Mouse (Mus musculus) intestine, postnatal 0 days (tissue): Measurements from ENCODE around the gene Elmsan1. TPM values are rescaled to one million over a fixed set of nuclear protein-coding genes. Genes with fewer than 3 reads are reported as not detected.

Experiments used
- ATAC-seq: fragments of 200-750 bp; cut with Nextera tagmentation; 2 replicates; pipeline ENCODE4 v1.8.0; 2017; ENCODE audit warnings: mild to moderate bottlenecking, moderate TSS enrichment, moderate library complexity
- H3K27ac ChIP-seq: fragments of 300-500 bp; sonication (generic); 2 replicates; pipeline ENCODE4 v1.5.1; 2014; ENCODE audit warnings: mild to moderate bottlenecking, low read depth, low read length, moderate library complexity
- H3K27me3 ChIP-seq: fragments of 300-500 bp; sonication (generic); replicated peaks from 2 replicates; pipeline ENCODE4 v1.6.1; 2014; ENCODE audit warnings: low read length, mixed read lengths; ENCODE audit not compliant: control insufficient read depth, insufficient read depth
- H3K36me3 ChIP-seq: fragments of 300-500 bp; sonication (generic); 2 replicates; pipeline ENCODE4 v1.6.1; 2014; ENCODE audit warnings: mild to moderate bottlenecking, moderate library complexity; ENCODE audit not compliant: control insufficient read depth, insufficient read depth
- H3K4me1 ChIP-seq: fragments of 300-500 bp; sonication (generic); replicated peaks from 2 replicates; pipeline ENCODE4 v1.6.1; 2014; ENCODE audit warnings: antibody characterized with exemption, low read length, mixed read lengths; ENCODE audit not compliant: control insufficient read depth, insufficient read depth
- H3K4me2 ChIP-seq: fragments of 300-500 bp; sonication (generic); replicated peaks from 2 replicates; pipeline ENCODE4 v1.6.1; 2014; ENCODE audit warnings: low read depth, mild to moderate bottlenecking, moderate library complexity
- H3K4me3 ChIP-seq: fragments of 300-500 bp; sonication (generic); 2 replicates; pipeline ENCODE4 v1.5.1; 2014; ENCODE audit warnings: low read depth, low read length
- H3K9ac ChIP-seq: fragments of 300-500 bp; sonication (generic); 2 replicates; pipeline ENCODE4 v1.6.1; 2014; ENCODE audit warnings: mild to moderate bottlenecking, low read depth, low read length
- H3K9me3 ChIP-seq: fragments of 300-500 bp; sonication (generic); 2 replicates; pipeline ENCODE4 v1.6.1; 2016; ENCODE audit warnings: mixed run types; ENCODE audit not compliant: control insufficient read depth
- CTCF ChIP-seq: sonication (generic); IDR thresholded peaks from 2 replicates; pipeline ENCODE4 v1.5.1; 2016; ENCODE audit warnings: low read depth, mild to moderate bottlenecking, control low read depth, antibody characterized with exemption, moderate library complexity
- WGBS: fragments of 180-500 bp; shearing (Covaris S2); extraction: QIAGEN DNeasy Blood & Tissue Kit; methylation state at CpG from one replicate; pipeline ENCODE4 v1.1.7; 2014; 5-methylcytosine and 5-hydroxymethylcytosine counted together
- polyA plus RNA-seq: library from polyadenylated mRNA; unstranded; fragments of >200 nt; fragmentation: Nextera tagmentation; extraction: Ambion mirVana; gene quantifications from 2 replicates; pipeline ENCODE4 v1.2.1, GENCODE M21; 2015

Elmsan1 gene
- polyA plus RNA-seq, 1 experiment from 2014 or later = 4.9 TPM

- TF ChIP-seq CTCF = no peak
- ATAC-seq = peak; percentile 44
- peaks cover 18% of the 10 kb centered on the region for H3K4me1 ChIP-seq
These were observed 1.1 kb downstream of the Elmsan1 start for GRCm38 (mm10) chr12:84217508-84218131.

GRCm38 (mm10) chr12:84217111-84217507 is 1.6 kb downstream of the Elmsan1 start:
- Histone ChIP-seq H3K9me3 (no peaks in the 10 kb centered on the region), H3K4me2 (peak overlapping the region; percentile 89), H3K27me3 (no peaks in the 10 kb centered on the region), H3K4me3 (peak overlapping the region; percentile 85), H3K4me1 (peaks cover 18% of the 10 kb centered on the region), H3K27ac (peak overlapping the region; percentile 98), H3K36me3 (peaks cover 9% of the 10 kb centered on the region; the same call in 1 of the 2 replicates), H3K9ac (peak overlapping the region; percentile 97)
- peak; percentile 86 for ATAC-seq
- 15% methylated on average over 4 of the region's 4 CpGs for WGBS
- no peak for TF ChIP-seq CTCF

More at GRCm38 (mm10) chr12:84217508-84218131, 1.1 kb downstream of the Elmsan1 start:
- 3% methylated on average over 21 of the region's 21 CpGs for whole genome bisulfite sequencing
- Histone ChIP-seq H3K4me2 (peak overlapping the region; percentile 89), H3K9me3 (no peaks in the 10 kb centered on the region), H3K27me3 (no peaks in the 10 kb centered on the region), H3K27ac (peak overlapping the region; percentile 98), H3K36me3 (peaks cover 9% of the 10 kb centered on the region; the same call in 1 of the 2 replicates), H3K4me3 (peak overlapping the region; percentile 85), H3K9ac (peak overlapping the region; percentile 97)

- no peak overlapping the region for H3K9ac ChIP-seq
- ATAC-seq = no peak
- H3K4me3 ChIP-seq = no peak overlapping the region
- H3K27ac ChIP-seq = peak overlapping the region; percentile 98
- no peak overlapping the region for H3K4me2 ChIP-seq
- 42% methylated on average over 11 of the region's 11 CpGs for WGBS
- H3K36me3 ChIP-seq = peaks cover 9% of the 10 kb centered on the region; the same call in 1 of the 2 replicates
- no peaks in the 10 kb centered on the region for H3K27me3 ChIP-seq
- no peak for TF ChIP-seq CTCF
- H3K9me3 ChIP-seq = no peaks in the 10 kb centered on the region
- peaks cover 21% of the 10 kb centered on the region for H3K4me1 ChIP-seq
These were observed 2.8 kb downstream of the Elmsan1 start for GRCm38 (mm10) chr12:84215758-84216440.

- no peak; the same call in 1 of the 2 replicates for TF ChIP-seq CTCF
- H3K4me3 ChIP-seq = no peak overlapping the region
- WGBS = 56% methylated on average over 14 of the region's 14 CpGs
- no peak overlapping the region for H3K9ac ChIP-seq
- H3K9me3 ChIP-seq = no peaks in the 10 kb centered on the region
- H3K27me3 ChIP-seq = no peaks in the 10 kb centered on the region
- H3K4me2 ChIP-seq = no peak overlapping the region
- H3K36me3 ChIP-seq = peaks cover 9% of the 10 kb centered on the region; the same call in 1 of the 2 replicates
- H3K27ac ChIP-seq = no peak overlapping the region
- ATAC-seq = no peak
- peaks cover 21% of the 10 kb centered on the region for H3K4me1 ChIP-seq
These were observed 4.0 kb downstream of the Elmsan1 start for GRCm38 (mm10) chr12:84214495-84215175.

GRCm38 (mm10) chr12:84212297-84212696 is 6.4 kb downstream of the Elmsan1 start:
- WGBS = 10% methylated on average over 4 of the region's 4 CpGs
- ATAC-seq = no peak

GRCm38 (mm10) chr12:84211021-84211538 is 7.6 kb downstream of the Elmsan1 start:
- no peak for TF ChIP-seq CTCF
- WGBS = 75% methylated on average over 9 of the region's 9 CpGs
- Histone ChIP-seq H3K4me1 (peaks cover 16% of the 10 kb centered on the region), H3K4me2 (no peak overlapping the region; the same call in 1 of the 2 replicates), H3K27me3 (no peaks in the 10 kb centered on the region), H3K9ac (no peak overlapping the region), H3K27ac (no peak overlapping the region), H3K9me3 (no peaks in the 10 kb centered on the region), H3K4me3 (no peak overlapping the region), H3K36me3 (peaks cover 9% of the 10 kb centered on the region; the same call in 1 of the 2 replicates)
- ATAC-seq = no peak

More at GRCm38 (mm10) chr12:84212297-84212696, 6.4 kb downstream of the Elmsan1 start:
- Histone ChIP-seq H3K27ac (0 out of 2 replicates have a peak overlapping the region, but pooled peaks have one; percentile 35), H3K9ac (no peak overlapping the region), H3K4me2 (no peak overlapping the region), H3K4me1 (peaks cover 25% of the 10 kb centered on the region), H3K9me3 (no peaks in the 10 kb centered on the region), H3K4me3 (no peak overlapping the region), H3K36me3 (peaks cover 9% of the 10 kb centered on the region; the same call in 1 of the 2 replicates), H3K27me3 (no peaks in the 10 kb centered on the region)
- TF ChIP-seq CTCF = no peak
